Mouse (Mus musculus): Measurements from ENCODE around the gene Gm42957.
"Not testable (repeated sequence)": the region's sequence is repeated elsewhere in the genome, so short reads cannot be mapped to it uniquely, and the experiment has no call there.

DNA sequence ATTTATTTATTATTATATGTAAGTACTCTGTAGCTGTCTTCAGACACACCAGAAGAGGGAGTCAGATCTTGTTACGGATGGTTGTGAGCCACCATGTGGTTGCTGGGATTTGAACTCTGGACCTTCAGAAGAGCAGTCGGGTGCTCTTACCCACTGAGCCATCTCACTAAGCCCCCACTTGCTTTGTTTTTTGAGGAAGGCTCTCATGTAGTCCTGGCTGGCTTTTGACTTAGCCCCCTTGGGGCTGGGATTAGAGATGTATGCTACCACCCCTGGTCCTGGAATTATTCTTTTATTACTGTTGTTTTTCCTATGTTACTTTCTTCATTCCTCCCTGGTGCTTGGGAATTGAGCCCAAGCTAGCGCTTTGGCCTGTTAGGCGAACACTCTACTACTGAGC is 29.3 kb upstream of the Gm42957 start:
- TF ChIP-seq CTCF (IDR thresholded peaks at IDR 0.05; ENCODE audit: extremely low read depth, insufficient read depth, insufficient read length, insufficient replicate concordance); POLR2A (IDR thresholded peaks at IDR 0.05; ENCODE audit: low read depth, low read length): not testable (repeated sequence)

All from spleen, adult 2 months (tissue).